Mouse (Mus musculus) thymus, postnatal 36 days (tissue): ENCODE results near the gene Grk5.
A peak's percentile ranks its signal among the peaks of the same experiment; 100 is the strongest.

ENCODE experiments used
- DNase-seq, 2 experiments: peaks; one replicate each; pipeline ENCODE4 v3.0.0; 2022; ENCODE audit warnings: mixed read lengths in 2 of 2

Grk5 gene

DNA sequence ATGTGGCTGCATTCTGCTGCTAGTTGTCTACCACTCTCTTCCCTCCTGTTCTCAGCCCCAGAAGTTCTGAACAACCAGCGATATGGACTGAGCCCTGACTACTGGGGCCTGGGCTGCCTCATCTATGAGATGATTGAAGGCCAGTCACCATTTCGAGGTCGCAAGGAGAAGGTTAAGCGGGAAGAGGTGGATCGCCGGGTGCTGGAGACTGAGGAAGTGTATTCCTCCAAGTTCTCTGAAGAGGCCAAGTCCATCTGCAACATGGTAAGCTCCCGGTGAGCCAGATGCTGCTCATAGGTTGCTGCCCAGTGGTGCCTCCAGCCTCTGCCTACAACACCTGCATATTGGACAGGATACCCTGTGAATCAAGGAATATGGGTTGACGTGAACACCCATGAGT is 193.5 kb downstream of the Grk5 start:
- DNase-seq, result no peak

GRCm38 (mm10) chr19:61084149-61084940 is 194.8 kb downstream of the Grk5 start:
- peak; percentile 75 to 81 for DNase-seq

DNA sequence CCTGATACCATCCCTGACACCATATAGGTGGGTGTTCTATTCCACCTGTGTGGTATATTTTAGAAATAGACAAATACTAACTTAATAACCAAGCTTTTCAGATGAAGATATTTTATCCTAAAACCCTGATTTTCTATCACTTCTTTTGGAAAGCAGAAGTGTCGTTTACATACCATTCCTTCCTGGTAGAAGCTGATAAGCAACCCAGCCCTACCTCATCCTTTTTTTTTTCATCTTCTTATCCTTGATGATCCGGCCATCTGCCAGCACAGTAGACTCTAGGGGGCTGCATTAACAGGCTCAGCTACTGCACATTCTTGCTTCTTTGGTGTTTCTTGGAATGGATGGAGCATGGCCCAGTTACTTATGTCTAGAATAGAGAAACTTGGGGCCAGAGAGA is 195.7 kb downstream of the Grk5 start:
- DNase-seq, result no peak

DNA sequence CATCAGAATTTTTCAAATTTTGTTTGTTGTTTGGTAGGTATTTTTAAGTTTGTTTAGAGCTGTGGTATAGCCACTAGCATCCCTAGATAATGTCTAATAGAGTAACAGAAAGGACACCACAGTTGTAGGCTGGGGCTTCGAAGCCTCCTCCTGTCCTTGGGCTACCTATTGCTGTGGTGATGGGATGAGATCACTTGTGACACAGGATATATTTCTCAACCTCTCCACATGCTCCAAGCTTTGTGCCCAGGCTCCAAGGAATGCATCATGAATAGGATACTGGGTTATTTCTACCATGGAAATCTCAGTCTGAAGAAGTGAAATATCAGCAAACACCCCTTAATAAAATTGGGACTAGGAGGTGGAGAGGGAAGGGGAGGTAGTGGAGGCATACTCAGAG is 198.2 kb downstream of the Grk5 start:
- DNase-seq, result no peak

DNA sequence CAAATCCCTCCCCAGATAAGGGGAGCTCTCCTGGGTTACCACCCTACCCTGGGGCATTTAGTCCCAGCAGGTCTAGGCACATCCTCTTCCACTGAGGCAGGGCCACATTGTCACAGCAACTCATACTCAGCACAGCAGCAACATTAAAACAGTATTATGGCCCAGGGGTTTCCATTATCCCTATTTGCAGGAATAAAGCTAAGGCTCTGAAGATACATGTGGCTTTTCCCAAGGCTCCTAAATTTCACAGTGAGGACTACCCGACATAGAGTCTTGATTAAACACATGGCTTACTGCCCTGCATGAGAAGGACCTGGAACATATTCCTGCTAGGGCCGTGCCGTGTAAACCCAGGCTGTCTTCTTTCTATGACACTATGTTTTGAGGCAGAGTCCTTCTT is 199.5 kb downstream of the Grk5 start:
- no peak for DNase-seq

DNA sequence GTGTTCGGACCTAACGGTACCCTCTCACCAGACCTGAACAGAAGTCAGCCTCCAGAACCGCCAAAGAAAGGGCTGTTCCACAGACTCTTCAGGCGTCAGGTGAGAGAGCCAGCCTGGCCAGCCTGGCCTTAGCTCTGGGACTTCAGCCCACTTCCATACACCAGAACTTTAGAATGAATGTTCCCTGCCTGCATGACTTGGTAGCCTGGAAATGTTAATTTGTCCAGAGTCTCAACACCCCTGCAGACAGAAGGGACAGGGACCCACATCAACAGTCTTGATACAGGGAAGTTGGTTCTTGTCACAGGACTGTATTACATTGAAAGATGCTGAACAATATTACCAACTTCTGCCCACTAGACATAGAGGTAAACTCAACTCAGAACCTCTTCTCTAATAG is 201.0 kb downstream of the Grk5 start:
- DNase-seq, result no peak

DNA sequence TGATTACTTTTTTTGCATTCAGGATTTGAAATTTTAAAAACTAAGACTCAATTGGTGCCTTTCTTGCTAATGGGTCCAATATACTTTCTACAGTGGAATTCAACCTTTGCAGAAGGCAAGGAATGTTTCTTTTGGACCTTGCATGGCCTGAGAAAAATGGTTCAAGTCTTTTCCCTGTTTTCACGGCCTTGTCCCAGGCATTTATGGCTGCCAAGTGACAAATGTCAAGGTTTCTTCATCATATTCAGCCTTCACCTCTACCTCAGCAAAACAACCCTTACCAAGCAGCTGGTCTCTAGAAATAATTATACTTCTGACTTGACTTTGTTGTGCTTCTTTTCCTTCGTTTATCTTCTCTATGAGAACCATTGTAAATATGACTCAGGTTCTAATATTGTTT is 207.2 kb downstream of the Grk5 start:
- no peak for DNase-seq

DNA sequence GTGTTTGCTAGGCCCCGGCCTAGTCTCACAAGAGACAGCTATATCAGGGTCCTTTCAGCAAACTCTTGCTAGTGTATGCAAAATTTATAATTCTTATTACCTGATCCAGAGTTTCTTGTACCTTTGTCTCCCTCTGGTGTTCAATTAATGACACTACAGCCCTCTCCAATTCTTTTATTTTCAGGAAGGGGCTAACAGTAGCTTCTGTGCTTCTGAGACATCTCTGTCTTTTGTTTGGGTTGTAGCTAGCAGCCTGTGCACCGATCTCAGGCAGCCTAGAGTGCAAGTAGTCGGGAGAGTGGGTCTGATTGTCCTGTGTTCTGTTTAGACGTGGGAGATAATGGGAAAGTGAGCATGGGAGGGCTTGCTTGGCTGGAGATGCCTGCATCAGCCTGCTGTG is 208.2 kb downstream of the Grk5 start:
- no peak for DNase-seq

- peak; percentile 22 to 26 for DNase-seq
These were observed 220.6 kb downstream of the Grk5 start for GRCm38 (mm10) chr19:61110184-61110583.

DNA sequence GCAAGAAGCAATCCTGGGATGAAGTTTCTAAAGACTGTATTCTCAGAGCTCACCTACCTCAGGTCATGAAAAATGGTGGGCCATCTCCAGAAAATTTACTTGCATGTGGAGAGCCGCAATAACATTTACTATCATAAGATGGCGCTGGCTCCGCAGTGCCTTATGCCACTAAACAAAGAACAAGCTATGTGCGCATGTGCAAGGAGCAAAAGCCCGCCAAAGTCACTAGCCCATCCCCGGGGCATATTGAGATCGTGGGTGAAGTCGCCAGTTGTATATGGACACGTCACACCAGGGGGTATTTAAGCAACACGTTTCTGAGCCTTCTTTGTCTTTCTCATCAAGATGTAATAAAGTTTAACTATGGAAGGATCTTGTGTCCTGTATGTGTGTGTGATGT is 241.5 kb downstream of the Grk5 start:
- DNase-seq, result no peak

DNA sequence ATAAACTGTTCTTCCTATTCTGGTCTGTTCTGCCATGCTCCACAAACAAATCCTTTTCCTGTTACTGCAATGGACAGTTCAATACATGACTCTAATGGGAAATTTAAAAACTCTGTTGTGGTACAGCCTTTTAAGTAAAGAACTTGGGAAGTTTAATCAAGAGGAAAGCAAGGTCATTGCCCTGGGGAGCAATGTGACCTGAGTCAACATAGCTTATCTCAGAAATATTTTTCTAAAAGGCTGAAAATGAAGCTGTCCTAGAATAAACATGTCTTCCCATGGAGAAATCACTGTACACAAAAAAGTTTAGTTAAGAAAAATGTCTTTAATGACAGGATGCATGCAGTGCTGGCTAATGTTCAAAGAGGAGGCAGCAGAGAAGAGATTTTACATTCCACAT is 249.1 kb downstream of the Grk5 start:
- DNase-seq, result no peak

- DNase-seq, result peak; percentile 73 to 83
These were observed 251.0 kb downstream of the Grk5 start, which contains the start of gene Zfp950 for GRCm38 (mm10) chr19:61140342-61141206. Zfp950 (minus strand) TSS chr19:61140840.

GRCm38 (mm10) chr19:61141299-61141698 is 251.8 kb downstream of the Grk5 start:
- DNase-seq, result no peak
